Mouse (Mus musculus): ENCODE data around the gene Nufip1.

Gene Nufip1

GRCm38 (mm10) chr14:76178447-76178846, 67.8 kb downstream of the Nufip1 start:
- DNase-seq (ENCODE audit: low read depth in 2 of 2, low spot score in 2 of 2) = peak in 1 of 2 experiments; percentile 4

GRCm38 (mm10) chr14:76179343-76179742, 68.7 kb downstream of the Nufip1 start:
- no peak for DNase-seq (ENCODE audit: low read depth in 2 of 2, low spot score in 2 of 2)

GRCm38 (mm10) chr14:76185358-76185757, 74.7 kb downstream of the Nufip1 start:
- DNase-seq (ENCODE audit: low read depth in 2 of 2, low spot score in 2 of 2) = no peak

GRCm38 (mm10) chr14:76186299-76186698, 75.6 kb downstream of the Nufip1 start:
- no peak for DNase-seq (ENCODE audit: low read depth in 2 of 2, low spot score in 2 of 2)

Measured in CD8-positive naive resting alpha-beta T cell, adult 2 months (primary cell).